Mouse (Mus musculus): ENCODE data around the gene Dcaf8.

GRCm38 (mm10) chr1:172160508-172160907 is 12.6 kb downstream of the Dcaf8 start:
- TF ChIP-seq POLR2A (IDR thresholded peaks at IDR 0.05; ENCODE audit: borderline replicate concordance, control insufficient read depth, low read depth, low read length) (no peak), CTCF (IDR thresholded peaks at IDR 0.05; ENCODE audit: control insufficient read depth, insufficient read depth, low read length) (no peak)
